Mouse (Mus musculus) left cerebral cortex, adult 6 months (tissue): ENCODE data around the gene 4930435E12Rik. TPM values are rescaled to one million over a fixed set of nuclear protein-coding genes. Genes with fewer than 3 reads are reported as not detected.

Experiments
- long read RNA-seq, 2 experiments: library from polyadenylated mRNA; unstranded; transcript quantifications; one replicate each; pipeline ENCODE4 v2.0.0; 2019 to 2020
- polyA plus RNA-seq: library from polyadenylated mRNA; unstranded; fragments of <200 nt; fragmentation: Nextera tagmentation; gene quantifications from 2 replicates; pipeline ENCODE4 v1.2.3, GENCODE M21; 2021

4930435E12Rik gene
- not detected in 2 replicates for polyA plus RNA-seq
- long read RNA-seq, experiment 1 = 0 reads
- long read RNA-seq, experiment 2 = 0 reads

DNA sequence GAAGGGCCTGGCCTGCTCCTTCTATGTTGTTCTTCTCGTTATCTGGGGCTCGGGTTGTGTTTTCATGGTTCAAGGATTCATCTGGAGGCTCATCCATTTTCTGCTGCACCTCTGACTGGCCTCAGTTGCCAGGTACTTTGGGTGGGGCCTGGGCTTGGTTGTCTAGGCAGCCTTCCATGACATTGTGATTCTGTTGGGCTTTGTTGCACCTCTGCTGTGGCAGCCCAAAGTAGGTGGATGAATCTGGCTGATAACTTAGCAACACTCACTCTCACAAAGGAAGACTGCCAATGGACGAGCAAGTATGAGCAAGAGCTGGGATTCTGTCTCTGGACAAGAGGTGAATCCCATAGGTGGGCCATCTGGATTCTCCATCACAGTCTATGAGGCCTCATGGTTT, at the start of gene 4930435E12Rik:
4930435E12Rik (minus strand) TSS at position 101 of the 400 bp plus-strand sequence.

DNA sequence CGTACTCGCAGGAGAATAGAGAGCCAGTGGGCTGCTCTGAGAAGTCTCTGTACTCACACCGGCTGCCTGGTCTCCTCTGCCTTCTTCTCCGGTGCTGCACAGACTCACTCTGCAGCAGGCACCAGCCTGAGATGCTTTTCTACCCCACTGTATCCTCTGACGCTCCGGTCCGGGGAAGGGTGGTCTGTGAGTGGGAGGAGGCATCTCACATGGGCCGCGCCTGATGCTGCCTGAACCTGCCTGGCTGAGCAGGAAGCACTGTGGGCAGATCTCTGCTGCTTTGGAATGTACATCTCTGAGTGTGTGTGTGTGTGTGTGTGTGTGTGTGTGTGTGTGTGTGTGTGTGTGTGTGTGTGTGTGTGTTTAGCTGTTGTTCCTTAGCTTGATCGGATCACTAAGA, 28.5 kb downstream of the 4930435E12Rik start, which contains the start of gene Upk1b:
Upk1b (minus strand) TSS at position 238 of the 400 bp plus-strand sequence.

Other genes starting within 250 kb of the 4930435E12Rik start
- gene Arhgap31, start 115.5 kb downstream of the 4930435E12Rik start, polyA plus RNA-seq = 3.5 and 5.2 TPM in 2 replicates
- 16.6 and 18.8 TPM in 2 replicates for gene B4galt4, start 86.5 kb downstream of the 4930435E12Rik start, polyA plus RNA-seq
- 0.99 and 1.6 TPM in 2 replicates for gene Upk1b, start 28.4 kb downstream of the 4930435E12Rik start, polyA plus RNA-seq
- gene Igsf11, start 63.9 kb upstream of the 4930435E12Rik start, polyA plus RNA-seq = 18.4 and 20.6 TPM in 2 replicates